In the genomic region with DNA sequence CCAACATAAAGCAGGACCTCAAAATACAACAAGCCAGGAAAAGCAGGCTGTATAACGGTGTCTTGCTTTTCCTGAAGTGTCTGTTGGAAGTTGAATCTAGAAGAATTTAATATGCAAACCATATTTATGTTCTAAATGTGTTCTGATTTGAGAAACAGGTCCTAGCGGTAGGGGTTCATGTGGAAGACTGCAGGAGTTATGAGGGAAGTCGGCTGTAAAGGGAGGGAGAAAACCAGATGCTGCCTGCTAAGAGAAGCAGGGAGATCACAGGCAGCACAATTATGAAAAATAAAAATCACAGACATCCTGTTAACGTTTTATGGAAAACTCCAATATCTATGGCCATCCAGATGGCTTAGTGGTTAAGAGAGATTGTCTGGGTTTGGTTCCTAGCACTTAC, we compare ENCODE assay signal across 30 mouse cellular contexts.
"Had no signal": no experiment of that assay in that cellular context is flagged by ENCODE, and none has a peak within 500 bp of the region (broad histone marks: within the 10 kb centered on the region; RNA-seq: fewer than 3 reads in every experiment).

No protein-coding gene starts in this region.

- H3K4me1 ChIP-seq: liver, embryonic 12.5 days; liver, embryonic 13.5 days; liver, embryonic 15.5 days; megakaryocyte, embryonic 14.5 days; midbrain, embryonic 10.5 days; midbrain, embryonic 12.5 days; midbrain, embryonic 13.5 days; midbrain, embryonic 15.5 days; neural tube, embryonic 12.5 days had no signal

- H3K4me3 ChIP-seq: left cerebral cortex, adult 2 months; limb, embryonic 12.5 days; limb, embryonic 13.5 days; liver, embryonic 12.5 days; liver, embryonic 13.5 days; liver, embryonic 15.5 days; lung, embryonic 15.5 days; megakaryocyte, embryonic 14.5 days; midbrain, embryonic 10.5 days; midbrain, embryonic 12.5 days; midbrain, embryonic 13.5 days; midbrain, embryonic 15.5 days; myocyte; neural tube, embryonic 12.5 days had no signal

- H3K27me3 ChIP-seq: limb, embryonic 12.5 days; limb, embryonic 13.5 days; liver, embryonic 12.5 days; liver, embryonic 13.5 days; liver, embryonic 15.5 days; lung, embryonic 15.5 days; megakaryocyte, embryonic 14.5 days; midbrain, embryonic 12.5 days; midbrain, embryonic 13.5 days; midbrain, embryonic 15.5 days; neural tube, embryonic 12.5 days had no signal

- DNase-seq: liver; liver, embryonic 13.5 days; liver, postnatal 0 days; lung, adult 18-20 months; lung, adult 2 months; lung, embryonic 14.5 days; lung, postnatal 10 days; lung, postnatal 14 days; lung, postnatal 36 days; lung, postnatal 4 days; midbrain, embryonic 14.5 days had no signal

- H3K36me3 ChIP-seq: limb, embryonic 12.5 days; limb, embryonic 13.5 days; liver, embryonic 12.5 days; liver, embryonic 13.5 days; liver, embryonic 15.5 days; lung, embryonic 15.5 days; midbrain, embryonic 10.5 days; midbrain, embryonic 12.5 days; midbrain, embryonic 13.5 days; midbrain, embryonic 15.5 days; neural tube, embryonic 12.5 days had no signal

- H3K9ac ChIP-seq: limb, embryonic 12.5 days; limb, embryonic 13.5 days; liver, embryonic 12.5 days; liver, embryonic 13.5 days; liver, embryonic 14.5 days; liver, embryonic 15.5 days; liver, postnatal 0 days; lung, embryonic 14.5 days; lung, embryonic 15.5 days; midbrain, embryonic 12.5 days; midbrain, embryonic 13.5 days; midbrain, embryonic 15.5 days; neural tube, embryonic 12.5 days had no signal

- ATAC-seq: liver, embryonic 12.5 days; liver, postnatal 0 days; lung, postnatal 0 days; midbrain, embryonic 13.5 days; midbrain, embryonic 15.5 days; midbrain, embryonic 16.5 days had no signal

- H3K4me2 ChIP-seq: limb, embryonic 12.5 days; limb, embryonic 13.5 days; liver, embryonic 11.5 days; liver, embryonic 12.5 days; liver, embryonic 13.5 days; liver, embryonic 15.5 days; lung, embryonic 14.5 days; lung, embryonic 15.5 days; midbrain, embryonic 11.5 days; midbrain, embryonic 12.5 days; midbrain, embryonic 13.5 days; midbrain, embryonic 15.5 days; neural tube, embryonic 12.5 days had no signal

- H3K9me3 ChIP-seq: limb, embryonic 12.5 days; liver, embryonic 12.5 days; liver, embryonic 13.5 days; liver, embryonic 15.5 days; lung, embryonic 15.5 days; megakaryocyte, embryonic 14.5 days; midbrain, embryonic 12.5 days; midbrain, embryonic 15.5 days; neural tube, embryonic 12.5 days had no signal

- H3K27ac ChIP-seq: left cerebral cortex, adult 2 months; limb, embryonic 12.5 days; limb, embryonic 13.5 days; liver, embryonic 12.5 days; liver, embryonic 13.5 days; liver, embryonic 14.5 days; liver, embryonic 15.5 days; lung, embryonic 15.5 days; macrophage; midbrain, embryonic 10.5 days; midbrain, embryonic 12.5 days; midbrain, embryonic 13.5 days; midbrain, embryonic 15.5 days; neural tube, embryonic 12.5 days had no signal
